Mouse (Mus musculus) Patski (cell line): ENCODE results near the gene Cngb1. TPM values are rescaled to one million over a fixed set of nuclear protein-coding genes. Genes with fewer than 3 reads are reported as not detected.

ENCODE experiments used
- ATAC-seq: fragments of 100-300 bp; one replicate; pipeline ENCODE4 v1.8.0; 2021
- CTCF ChIA-PET: fragments of 350-600 bp; sonication (Branson Sonifier 250); formaldehyde crosslinking; loops from one replicate; lab custom pipeline; 2022; ENCODE audit warnings: inconsistent platforms; lab: Charles Lee
- POLR2A ChIA-PET: fragments of 350-600 bp; sonication (Branson Sonifier 250); formaldehyde crosslinking; loops from one replicate; lab custom pipeline; 2022; ENCODE audit warnings: antibody characterized with exemption, inconsistent platforms; lab: Charles Lee
- DNase-seq: peaks from one replicate; pipeline ENCODE4 v3.0.0-alpha.2; 2011; ENCODE audit warnings: low read depth, low spot score
- H3K27me3 ChIP-seq: fragments of 371-371 bp; one replicate; pipeline ENCODE4 v1.5.1; 2021
- CTCF ChIP-seq: fragments of 100-300 bp; IDR thresholded peaks from one replicate; pipeline ENCODE4 v1.5.1; 2021
- in situ Hi-C: fragments of 300-500 bp; cut with MboI; formaldehyde crosslinking; loops from 3 replicates; pipeline ENCODE4 v1.11.1; 2018; ENCODE audit warnings: low pct_unique_long_range_greater_than_20kb, mixed read lengths
- polyA plus RNA-seq: library from polyadenylated mRNA; unstranded; gene quantifications from one replicate; pipeline ENCODE4 v1.2.3, GENCODE M21; 2021

Gene Cngb1
- 0.15 TPM for polyA plus RNA-seq

DNA sequence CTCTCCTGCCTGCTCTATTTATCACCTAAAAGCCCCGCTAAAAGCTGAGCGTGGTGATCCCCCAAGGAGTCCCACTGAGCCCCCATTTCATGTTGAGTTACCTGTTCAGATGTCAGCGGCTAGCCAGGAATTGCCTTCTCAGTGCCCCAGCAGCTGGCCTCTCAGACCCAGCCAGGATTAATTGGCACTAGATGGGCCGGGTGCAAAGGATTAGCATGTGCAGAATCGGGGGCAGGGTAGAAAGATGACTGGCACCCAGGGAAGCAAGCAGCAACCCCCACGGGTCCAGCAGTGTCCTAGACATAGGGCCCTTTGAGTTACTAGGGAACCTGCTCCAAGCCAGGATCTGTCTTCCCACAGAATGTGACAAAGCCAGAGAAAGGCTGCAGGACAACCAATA, at the start of gene Cngb1:
TSS of gene Cngb1 (minus strand) at position 155 of the 400 bp plus-strand sequence.
- ChIA-PET CTCF (no interaction called here), POLR2A (no interaction called here)
- ATAC-seq (no peak), DNase-seq (no peak)
- TF ChIP-seq CTCF = no peak
- H3K27me3 ChIP-seq = peaks cover 2% of the 10 kb centered on the region
- in situ Hi-C loops = loop anchor here (5.0 to 10.0 kb wide), 2 partner anchors 49 to 362 kb away; no protein-coding TSS in a partner anchor

DNA sequence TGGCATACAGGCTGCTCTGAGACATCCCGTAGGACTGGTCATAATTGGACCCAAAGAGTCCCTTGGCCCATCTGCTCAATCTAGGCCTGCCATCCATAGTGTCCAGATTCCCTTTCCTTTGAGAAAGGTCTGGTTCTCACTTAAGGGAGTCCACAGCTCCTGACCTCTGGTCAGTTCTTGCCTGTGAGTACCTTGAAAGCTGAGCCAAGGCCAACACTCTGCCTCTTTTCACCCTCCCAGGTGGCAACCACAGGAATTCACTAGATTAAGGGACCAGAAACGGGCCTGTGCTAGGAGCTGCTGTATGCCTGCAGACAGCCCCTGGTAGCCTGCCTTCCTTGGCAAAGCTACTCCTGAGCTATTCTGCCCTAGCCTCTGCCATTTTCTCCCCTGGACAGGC, 48.2 kb upstream of the Cngb1 start:
- no peak for DNase-seq
- CTCF ChIA-PET = interaction anchor here (10.5 kb wide), 1 partner anchor 72 kb away, joined by 108 read pairs; no protein-coding TSS in a partner anchor
- no peaks in the 10 kb centered on the region for H3K27me3 ChIP-seq
- in situ Hi-C loops = loop anchor here (5.0 kb wide), 1 partner anchor 78 kb away; the partner anchor contains the start of gene Cfap20
- no peak for TF ChIP-seq CTCF
- POLR2A ChIA-PET = no interaction called here
- ATAC-seq = no peak

DNA sequence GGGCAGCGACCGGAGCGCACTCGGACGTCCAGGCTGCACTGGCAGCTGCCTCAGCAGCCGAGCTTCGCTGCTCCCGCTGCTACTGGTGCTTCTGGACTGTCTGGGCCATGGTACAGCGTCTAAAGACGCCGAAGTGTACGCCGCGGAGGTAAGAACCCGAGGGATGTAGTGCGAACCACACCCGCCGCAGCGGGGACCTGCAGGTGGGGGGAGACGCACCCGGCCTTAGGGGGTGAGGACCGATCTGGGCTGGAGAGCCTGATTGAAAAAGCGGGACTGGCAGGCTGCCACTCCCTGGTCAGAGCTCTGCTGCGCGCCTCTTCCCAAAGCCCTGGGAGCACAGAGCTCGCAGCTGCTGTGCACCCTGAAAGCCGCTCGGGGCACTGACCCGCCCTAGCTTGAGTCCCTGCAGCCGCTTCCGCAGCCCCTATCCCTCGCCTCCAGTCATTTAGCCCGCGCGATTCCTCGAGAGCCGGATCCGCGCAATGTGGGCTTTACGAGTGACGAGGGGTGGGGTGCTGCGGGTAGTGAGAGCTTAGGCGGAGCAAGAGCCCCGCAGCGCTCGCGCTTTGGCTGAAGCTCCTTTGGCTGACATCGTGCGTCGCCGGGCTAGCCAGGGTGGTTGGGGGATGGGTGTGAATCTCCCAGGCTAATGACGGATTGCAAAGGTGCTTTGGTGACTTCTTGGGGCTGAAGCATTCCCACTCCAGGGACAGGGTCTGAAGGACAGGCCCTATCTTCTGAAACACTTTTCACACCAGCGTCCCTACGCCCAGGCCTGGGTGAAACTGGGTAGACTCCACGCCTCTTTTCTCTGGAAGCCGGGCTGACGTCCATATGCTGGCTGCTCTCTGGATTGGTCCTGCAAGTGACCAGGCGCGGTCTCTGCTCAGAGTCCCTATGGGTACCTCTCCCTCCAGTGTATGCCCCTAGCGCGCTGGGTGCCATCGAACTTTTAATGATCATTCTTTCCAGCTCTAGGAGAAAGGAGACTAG, 46.8 kb upstream of the Cngb1 start:
- in situ Hi-C loops = loop anchor here (5.0 kb wide), 1 partner anchor 79 kb away; the partner anchor contains the start of gene Cfap20
- no peak for TF ChIP-seq CTCF
- DNase-seq = no peak
- H3K27me3 ChIP-seq = no peaks in the 10 kb centered on the region
- ATAC-seq = peak; percentile 31
- CTCF ChIA-PET = interaction anchor here (0.7 to 10.5 kb wide), 5 partner anchors 21 to 97 kb away, joined by 3 to 108 read pairs (median 3); partner anchors contain the start of genes Usb1 and Zfp319
- POLR2A ChIA-PET = interaction anchor here (0.7 to 1.3 kb wide), 4 partner anchors 21 to 78 kb away, joined by 3 to 6 read pairs (median 3); partner anchors contain the start of gene Usb1

DNA sequence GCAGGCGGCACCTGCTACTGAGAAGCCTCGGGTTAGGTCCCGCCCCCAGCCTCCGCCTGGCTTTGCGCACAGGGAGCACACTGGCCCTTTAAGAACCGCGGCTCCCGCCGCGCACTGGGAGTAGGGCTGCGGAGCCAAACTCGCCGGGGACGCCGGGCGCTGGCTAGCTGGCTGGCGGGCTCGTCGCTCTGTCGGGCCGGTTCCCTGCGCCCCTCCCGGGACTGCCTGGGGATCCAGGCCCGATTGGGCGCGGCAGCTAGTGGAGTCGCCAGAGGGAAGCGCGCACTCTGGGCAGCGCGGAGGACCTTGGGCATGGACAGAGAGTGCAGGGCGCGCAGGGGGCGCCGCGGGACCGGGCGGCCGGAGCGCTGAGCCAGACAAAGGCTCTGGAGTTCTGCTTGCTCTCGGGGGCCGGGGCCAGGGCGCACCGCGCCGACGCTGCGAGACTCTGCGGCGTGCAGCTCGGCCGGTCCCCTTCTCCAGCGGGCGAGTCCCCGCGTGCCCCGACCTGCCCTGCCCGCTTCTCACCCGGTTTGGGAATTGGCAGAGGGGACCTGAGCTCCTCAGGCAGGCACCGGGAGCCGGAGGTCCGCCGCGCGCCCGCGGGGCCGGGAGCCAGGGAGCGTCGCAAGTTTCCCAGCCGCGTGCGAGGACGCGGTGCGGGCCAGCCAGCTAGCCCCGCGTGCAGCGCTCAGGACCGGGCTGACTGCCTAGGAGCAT, 45.9 kb upstream of the Cngb1 start, which contains the start of gene Mmp15:
TSS of gene Mmp15 (plus strand) at position 118 of the 720 bp plus-strand sequence.
- peak; percentile 42 for ATAC-seq
- no peaks in the 10 kb centered on the region for H3K27me3 ChIP-seq
- DNase-seq = no peak
- in situ Hi-C loops = loop anchor here (5.0 kb wide), 1 partner anchor 80 kb away; the partner anchor contains the start of gene Cfap20
- ChIA-PET CTCF (interaction anchor here (0.7 to 10.5 kb wide), 4 partner anchors 21 to 98 kb away, joined by 3 to 108 read pairs (median 3); partner anchors contain the start of genes Usb1 and Zfp319), POLR2A (interaction anchor here (1.0 to 1.3 kb wide), 4 partner anchors 20 to 79 kb away, joined by 3 read pairs; partner anchors contain the start of gene Usb1)
- TF ChIP-seq CTCF = no peak

DNA sequence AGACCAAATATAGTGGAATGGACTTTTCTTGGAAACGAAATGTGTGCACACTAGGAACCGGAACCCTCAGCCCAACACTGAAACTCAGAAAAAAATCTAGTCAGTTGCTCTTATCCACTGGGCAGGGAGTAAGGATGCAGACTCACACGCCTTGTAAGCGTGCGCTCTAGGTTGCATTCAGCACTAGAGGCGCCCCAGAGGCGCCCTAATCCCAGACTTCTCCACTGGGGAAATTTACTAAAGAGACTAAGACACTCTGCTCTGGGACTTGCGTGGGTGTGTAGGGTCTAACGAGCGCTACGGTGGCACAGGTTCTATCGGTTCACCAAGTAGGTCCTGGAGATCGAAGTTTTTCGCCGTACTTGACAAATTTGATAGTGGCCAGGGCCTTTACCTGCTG, 45.1 kb upstream of the Cngb1 start:
- no peaks in the 10 kb centered on the region for H3K27me3 ChIP-seq
- DNase-seq = no peak
- ChIA-PET POLR2A (interaction anchor here (1.0 kb wide), 1 partner anchor 67 kb away, joined by 3 read pairs; no protein-coding TSS in a partner anchor), CTCF (interaction anchor here (10.5 kb wide), 1 partner anchor 75 kb away, joined by 108 read pairs; no protein-coding TSS in a partner anchor)
- in situ Hi-C loops = loop anchor here (5.0 kb wide), 1 partner anchor 81 kb away; the partner anchor contains the start of gene Cfap20
- TF ChIP-seq CTCF = no peak
- no peak for ATAC-seq

DNA sequence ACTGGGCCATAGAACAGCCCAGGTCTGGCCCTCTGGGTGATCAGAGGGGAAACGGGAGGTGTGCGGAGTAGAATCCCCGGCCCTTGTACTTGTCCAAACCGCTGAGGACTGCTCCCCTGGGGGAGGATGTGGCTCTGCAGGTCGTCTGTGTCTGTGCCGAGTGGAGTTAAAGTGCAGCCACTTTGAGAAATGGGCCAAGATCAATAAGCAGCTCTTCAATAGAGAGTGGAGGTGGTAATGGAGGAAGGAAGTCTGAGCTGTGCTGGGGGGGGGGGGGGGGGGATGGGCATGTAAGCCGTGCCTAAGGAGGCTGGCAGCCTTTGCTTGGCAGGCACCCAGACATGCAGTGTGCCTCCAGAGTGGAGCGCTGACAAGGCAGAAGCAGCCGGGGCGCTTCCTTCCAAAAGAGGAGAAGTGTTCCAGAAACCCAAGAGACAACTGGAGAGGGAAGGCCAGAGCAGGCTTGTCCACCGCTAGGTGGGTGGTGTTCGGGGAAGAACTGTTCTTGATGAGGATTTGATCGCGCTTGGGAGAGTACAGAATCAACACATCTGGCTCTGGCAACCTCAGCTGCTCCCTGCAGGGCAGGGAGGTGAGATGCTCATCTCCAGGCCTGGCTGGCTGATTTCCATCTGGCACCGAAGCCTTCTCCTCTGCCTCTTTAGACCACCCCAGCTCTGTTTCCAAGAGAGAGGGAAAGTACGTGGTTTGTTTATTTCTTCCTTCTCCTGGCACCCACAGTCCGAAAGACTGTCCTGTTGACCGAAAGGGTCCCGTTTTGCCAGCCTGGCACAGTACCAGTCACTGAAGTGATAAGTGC, 42.6 kb upstream of the Cngb1 start:
- H3K27me3 ChIP-seq = no peaks in the 10 kb centered on the region
- in situ Hi-C loops = loop anchor here (25.0 kb wide), 1 partner anchor 338 kb away; the partner anchor contains the start of gene Ndrg4
- TF ChIP-seq CTCF = no peak
- ATAC-seq (no peak), DNase-seq (no peak)
- POLR2A ChIA-PET = interaction anchor here (1.2 to 1.7 kb wide), 3 partner anchors 79 to 83 kb away, joined by 3 to 6 read pairs (median 5); no protein-coding TSS in a partner anchor
- CTCF ChIA-PET = interaction anchor here (10.5 kb wide), 1 partner anchor 78 kb away, joined by 108 read pairs; no protein-coding TSS in a partner anchor

DNA sequence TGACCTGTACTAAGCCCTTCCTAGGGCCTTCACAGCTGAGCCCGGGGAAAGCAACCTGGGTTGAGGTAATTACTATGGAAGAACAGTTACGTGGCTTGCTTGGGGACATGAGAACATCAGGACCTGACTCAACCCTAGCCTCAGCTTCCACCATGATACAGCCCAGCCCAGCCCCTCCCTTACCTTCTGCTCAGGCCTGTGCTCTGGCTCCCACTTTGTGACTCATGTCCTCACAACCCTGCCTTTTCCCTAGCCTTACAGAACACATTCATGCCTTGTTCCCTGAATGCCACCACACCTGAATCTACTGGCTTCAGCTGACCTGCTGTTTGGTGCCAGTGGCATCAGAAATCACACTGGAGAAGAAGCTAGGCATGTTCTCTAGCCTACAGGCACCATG, 42.0 kb upstream of the Cngb1 start:
- POLR2A ChIA-PET = interaction anchor here (1.2 to 1.7 kb wide), 4 partner anchors 80 to 86 kb away, joined by 3 to 6 read pairs (median 4); partner anchors contain the start of gene Cfap20
- no peaks in the 10 kb centered on the region for H3K27me3 ChIP-seq
- in situ Hi-C loops = loop anchor here (25.0 kb wide), 1 partner anchor 339 kb away; the partner anchor contains the start of gene Ndrg4
- ATAC-seq (no peak), DNase-seq (no peak)
- TF ChIP-seq CTCF = no peak
- CTCF ChIA-PET = interaction anchor here (10.5 kb wide), 1 partner anchor 78 kb away, joined by 108 read pairs; no protein-coding TSS in a partner anchor

DNA sequence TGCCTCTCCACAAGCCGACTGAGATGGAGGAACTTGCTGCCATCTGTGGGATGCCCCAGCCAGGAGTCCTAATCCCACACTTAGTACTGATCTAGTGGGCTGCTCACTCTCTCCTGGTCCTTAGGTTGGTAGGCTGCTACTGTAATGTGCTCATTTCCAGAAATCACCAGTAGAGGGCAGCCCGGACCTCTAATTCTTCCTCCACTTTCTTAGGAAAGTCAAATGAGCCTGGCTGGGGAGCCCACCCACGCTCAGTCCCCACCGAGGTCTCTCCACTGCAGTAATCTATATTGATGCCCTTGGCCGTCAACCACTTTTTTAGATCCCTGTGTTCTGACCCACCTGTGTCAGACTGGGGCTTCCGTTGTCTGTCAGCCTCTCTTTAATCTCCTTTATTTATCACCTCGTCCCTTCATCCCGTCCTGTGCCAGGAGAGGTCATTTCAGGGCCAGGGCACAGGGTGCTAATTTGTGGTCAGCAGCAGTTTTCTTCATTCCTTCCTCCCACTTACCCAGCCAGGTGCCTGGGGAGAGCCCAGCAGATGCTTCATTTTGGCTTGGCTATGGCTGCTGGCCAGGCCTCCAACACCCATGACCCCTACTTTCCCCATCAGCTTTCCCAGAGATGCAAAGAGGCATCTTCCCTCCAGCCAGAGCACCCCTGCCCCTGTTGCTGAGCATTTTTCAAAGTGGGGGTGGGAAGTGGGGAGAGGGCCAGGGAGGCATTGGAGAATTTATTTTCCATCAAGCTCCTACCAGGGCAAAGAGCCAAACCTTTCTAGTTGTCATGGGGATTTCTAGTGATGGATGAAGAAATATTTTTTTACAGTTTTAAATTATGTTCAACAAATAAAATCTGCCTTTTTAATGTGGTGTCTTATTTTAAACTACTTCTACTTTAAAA, 40.5 kb upstream of the Cngb1 start:
- CTCF ChIA-PET = interaction anchor here (1.1 to 10.5 kb wide), 4 partner anchors 14 to 86 kb away, joined by 3 to 108 read pairs (median 4); partner anchors contain the start of gene Usb1
- no peaks in the 10 kb centered on the region for H3K27me3 ChIP-seq
- DNase-seq (no peak), ATAC-seq (no peak)
- POLR2A ChIA-PET = interaction anchor here (1.4 to 1.7 kb wide), 2 partner anchors 83 to 87 kb away, joined by 3 to 5 read pairs; partner anchors contain the start of gene Cfap20
- in situ Hi-C loops = loop anchor here (25.0 kb wide), 1 partner anchor 340 kb away; the partner anchor contains the start of gene Ndrg4
- TF ChIP-seq CTCF = no peak
